Mouse (Mus musculus): ENCODE measurements around the gene 4930451I11Rik.

4930451I11Rik gene

GRCm38 (mm10) chr7:126831539-126831938 is at the start of gene 4930451I11Rik:
Gene 4930451I11Rik (minus strand): TSS chr7:126831639.
- DNase-seq (ENCODE audit: low spot score in 2 of 2): no peak

- DNase-seq (ENCODE audit: low spot score in 2 of 2): peak; percentile 60 to 83
Measured at GRCm38 (mm10) chr7:126881040-126881439, 49.6 kb upstream of the 4930451I11Rik start.

DNA sequence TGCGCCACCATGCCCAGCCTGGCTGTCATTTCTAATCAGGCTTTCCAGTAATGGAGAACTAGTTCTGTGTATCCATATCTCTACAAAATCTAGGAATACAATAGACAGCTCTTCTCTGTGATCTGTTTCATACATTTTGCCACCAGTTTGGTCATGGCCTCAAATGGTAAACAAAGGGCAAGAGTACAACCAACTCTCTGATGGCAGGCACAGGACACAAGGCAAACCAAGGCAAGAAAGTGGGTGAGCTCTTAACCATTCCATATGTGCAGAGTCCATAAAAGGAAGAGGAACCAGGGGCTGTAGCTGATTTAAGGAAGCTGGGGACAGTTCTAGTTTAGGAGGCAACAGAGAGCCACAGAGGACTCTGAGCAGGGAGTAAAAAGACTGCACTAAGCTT is 45.8 kb upstream of the 4930451I11Rik start:
- no peak for DNase-seq (ENCODE audit: low spot score in 2 of 2)

GRCm38 (mm10) chr7:126870520-126870891 is 39.1 kb upstream of the 4930451I11Rik start:
- no peak for DNase-seq (ENCODE audit: low spot score in 2 of 2)

DNA sequence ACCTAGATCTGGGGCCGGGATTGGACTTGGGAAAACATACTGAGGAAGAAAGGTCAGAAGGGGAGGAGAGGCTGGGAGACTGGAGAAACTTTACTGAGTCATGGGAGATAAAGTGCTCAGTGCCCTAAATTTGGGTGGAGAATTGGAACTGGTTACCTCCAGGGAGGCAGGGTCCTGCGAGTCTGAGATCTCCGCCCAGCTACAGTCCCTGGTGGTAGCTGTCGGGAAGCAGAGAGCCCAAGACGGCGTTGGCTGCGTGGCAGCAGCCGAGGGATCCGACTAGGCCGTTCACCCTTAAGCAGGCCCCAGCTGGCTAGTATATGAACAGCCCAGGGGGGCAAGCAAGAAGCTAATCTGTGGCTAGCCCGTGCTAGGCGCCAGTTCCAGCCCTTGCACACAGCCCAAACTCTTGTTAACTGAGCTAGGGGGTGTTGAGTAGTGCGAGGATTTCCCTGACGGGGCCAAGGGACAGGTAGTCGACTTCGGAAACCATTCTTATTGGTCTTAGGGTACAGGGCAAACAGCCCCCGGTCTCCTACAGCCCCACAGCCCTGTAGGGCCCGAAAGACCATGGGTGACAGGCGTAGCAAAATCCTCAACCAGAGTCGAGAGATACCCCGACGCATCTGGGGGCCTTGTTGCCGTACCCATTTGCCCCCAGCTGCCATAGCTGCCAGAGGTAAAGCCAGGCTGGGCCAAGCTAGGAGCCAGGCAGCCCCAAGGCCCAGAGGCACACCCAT is 38.5 kb upstream of the 4930451I11Rik start:
- peak in 1 of 2 experiments; percentile 33 for DNase-seq (ENCODE audit: low spot score in 2 of 2)

- no peak for DNase-seq (ENCODE audit: low spot score in 2 of 2)
Measured at GRCm38 (mm10) chr7:126868003-126868402, 36.6 kb upstream of the 4930451I11Rik start.

GRCm38 (mm10) chr7:126867534-126867933 is 36.1 kb upstream of the 4930451I11Rik start:
- DNase-seq (ENCODE audit: low spot score in 2 of 2): no peak

DNA sequence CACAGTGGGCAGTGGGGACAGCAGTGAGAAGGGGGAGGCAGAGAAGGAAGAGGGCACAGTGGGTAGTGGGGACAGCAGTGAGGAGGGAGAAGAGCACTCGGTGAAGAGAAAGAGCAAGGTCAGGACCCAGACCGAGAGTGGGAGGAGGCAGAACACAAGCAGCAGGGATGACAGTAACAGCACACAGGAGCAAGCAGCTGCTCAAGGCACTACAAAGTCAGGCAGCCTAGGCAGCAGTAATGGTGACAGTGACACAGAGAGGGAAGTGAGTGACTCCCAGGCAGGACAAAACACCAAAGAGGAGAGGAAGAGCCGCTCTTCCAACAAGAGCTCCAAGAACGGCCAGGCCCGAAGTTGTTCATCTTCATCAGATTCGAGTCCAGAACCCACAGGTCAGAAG is 32.4 kb upstream of the 4930451I11Rik start:
- no peak for DNase-seq (ENCODE audit: low spot score in 2 of 2)

- DNase-seq (ENCODE audit: low spot score in 2 of 2): peak; percentile 93 to 94
Measured at GRCm38 (mm10) chr7:126862147-126862784, 30.8 kb upstream of the 4930451I11Rik start, which contains the start of gene Ino80e. Gene Ino80e (minus strand): TSS chr7:126862377.

DNA sequence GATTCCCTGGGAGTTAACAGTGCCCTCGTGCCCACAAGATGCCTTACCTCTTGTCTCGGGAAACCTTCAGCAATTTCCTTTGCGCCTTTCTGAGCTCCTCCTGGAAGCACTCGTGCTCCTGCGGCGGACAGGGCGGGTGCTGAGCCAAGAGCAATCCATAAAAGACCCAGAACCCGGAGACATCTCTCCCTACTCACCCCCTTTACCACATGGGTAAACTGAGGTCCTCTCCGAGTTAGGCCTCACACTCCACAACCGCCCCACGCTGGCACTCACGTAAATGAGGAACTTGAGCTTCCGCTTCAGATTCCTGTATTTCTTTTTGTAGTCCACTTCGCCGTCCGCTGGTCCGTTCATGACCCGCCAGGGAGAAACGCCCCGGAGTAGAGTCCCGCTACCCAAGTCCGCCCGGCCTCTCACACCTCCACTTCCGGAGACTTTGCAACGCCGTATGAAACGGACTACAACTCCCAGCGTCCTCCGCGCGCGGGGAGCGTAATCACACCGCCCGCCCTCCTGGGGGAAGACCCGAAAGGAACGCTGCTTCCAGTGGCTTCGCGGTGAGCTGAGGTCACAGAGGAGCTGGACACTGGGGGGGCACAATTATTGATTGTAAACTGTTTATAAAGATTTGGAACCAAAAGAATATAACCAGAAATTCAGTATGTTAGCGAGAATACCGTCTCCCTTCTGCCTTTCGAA is 30.1 kb upstream of the 4930451I11Rik start, which contains the start of gene Hirip3:
Gene Hirip3, plus strand, starts transcription at position 544 of the 702 bp plus-strand sequence.
- DNase-seq (ENCODE audit: low spot score in 2 of 2): peak; percentile 94 to 96

DNA sequence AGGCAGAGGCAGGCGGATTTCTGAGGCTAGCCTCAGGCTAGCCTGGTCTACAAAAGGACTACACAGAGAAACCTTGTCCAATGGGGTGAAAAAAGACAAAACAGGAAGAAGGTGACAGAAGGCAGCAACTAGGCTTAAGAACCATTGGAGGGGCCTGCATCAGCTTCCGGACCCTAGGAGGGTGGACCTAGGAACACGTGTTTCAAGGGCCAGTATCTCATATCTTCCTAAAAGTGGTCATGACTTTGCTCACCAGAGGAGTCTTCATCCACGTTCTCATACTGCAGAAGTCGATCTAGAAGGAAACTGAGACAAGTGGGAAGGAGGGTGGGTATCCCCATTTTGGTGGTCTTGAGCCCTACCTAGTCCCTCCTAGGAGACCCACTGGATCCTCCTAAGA is 29.5 kb upstream of the 4930451I11Rik start:
- no peak for DNase-seq (ENCODE audit: low spot score in 2 of 2)

- no peak for DNase-seq (ENCODE audit: low spot score in 2 of 2)
Measured at GRCm38 (mm10) chr7:126856741-126857420, 25.4 kb upstream of the 4930451I11Rik start.

DNA sequence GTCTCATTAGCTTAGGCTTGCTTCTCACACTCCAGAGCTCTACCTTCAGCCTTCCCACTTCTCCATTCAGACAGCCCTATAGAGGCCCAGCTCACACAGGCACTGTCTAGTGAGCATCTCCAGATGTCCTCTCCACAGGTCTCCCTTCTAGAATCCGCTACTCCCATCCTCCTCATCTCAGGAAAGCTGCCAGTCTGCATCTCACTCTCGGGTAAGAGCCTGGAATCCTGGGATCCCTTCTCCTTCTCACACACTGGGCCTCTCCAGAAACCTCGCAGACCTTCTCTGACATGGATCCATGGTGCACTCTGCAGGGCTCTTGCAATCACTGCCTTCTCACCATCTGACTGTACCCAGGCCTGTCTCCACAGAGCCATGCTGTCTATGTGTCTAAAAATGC is 24.2 kb upstream of the 4930451I11Rik start:
- DNase-seq (ENCODE audit: low spot score in 2 of 2): no peak

DNA sequence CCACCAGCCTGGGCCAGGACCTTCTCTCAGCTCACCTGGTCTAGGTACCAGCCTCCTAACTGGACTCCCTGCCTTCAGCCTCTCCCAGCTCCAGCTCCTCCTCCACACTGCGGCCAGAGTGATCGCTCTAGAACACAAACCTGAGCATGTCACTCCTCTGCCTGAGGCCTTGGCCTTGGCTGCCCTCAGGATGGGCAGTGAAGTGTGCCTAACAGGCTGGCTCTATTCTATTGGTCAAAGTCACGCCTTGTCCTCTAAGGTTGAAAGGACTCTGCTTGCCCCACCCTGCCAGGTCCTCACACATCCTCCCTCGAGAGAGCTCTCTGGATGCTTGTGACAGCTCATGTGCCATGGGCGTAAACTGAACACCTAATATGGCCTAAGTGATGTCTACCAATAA is 22.0 kb upstream of the 4930451I11Rik start:
- DNase-seq (ENCODE audit: low spot score in 2 of 2): no peak

DNA sequence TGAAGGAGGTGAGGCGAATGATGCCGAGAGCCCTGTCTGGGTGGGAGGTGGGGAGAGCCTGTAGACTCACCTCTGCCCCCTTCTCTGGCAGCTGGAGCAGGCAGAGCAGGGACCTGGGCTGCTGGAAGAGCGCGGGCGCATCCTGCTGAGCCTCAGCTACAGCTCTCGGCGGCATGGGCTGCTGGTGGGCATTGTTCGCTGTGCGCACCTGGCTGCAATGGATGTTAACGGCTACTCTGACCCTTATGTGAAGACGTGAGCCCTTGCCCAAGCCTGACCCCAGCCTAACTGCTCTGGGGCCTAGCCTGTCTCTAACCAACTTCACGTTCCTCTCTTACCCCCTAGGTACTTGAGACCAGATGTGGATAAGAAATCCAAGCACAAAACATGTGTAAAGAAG is 19.8 kb upstream of the 4930451I11Rik start:
- no peak for DNase-seq (ENCODE audit: low spot score in 2 of 2)

DNA sequence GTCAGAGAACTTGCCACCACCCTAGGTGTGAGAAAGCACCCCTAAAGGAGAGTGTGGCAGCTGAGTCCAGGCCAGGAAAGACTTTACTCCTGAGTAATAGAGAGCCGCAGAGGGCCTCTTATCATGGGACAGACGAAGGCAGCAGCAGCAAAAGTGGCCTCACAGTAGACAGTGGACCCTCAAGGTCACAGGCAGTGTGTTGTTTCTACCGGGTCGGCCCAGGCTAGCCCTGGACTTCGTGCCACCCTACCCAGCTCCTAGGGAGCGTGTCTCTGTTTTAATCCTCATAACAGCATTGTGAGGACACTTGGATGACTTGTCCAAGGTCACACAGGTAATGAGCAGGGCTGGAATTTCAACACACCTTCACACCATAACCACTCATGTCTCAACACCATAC is 18.7 kb upstream of the 4930451I11Rik start:
- DNase-seq (ENCODE audit: low spot score in 2 of 2): no peak

DNA sequence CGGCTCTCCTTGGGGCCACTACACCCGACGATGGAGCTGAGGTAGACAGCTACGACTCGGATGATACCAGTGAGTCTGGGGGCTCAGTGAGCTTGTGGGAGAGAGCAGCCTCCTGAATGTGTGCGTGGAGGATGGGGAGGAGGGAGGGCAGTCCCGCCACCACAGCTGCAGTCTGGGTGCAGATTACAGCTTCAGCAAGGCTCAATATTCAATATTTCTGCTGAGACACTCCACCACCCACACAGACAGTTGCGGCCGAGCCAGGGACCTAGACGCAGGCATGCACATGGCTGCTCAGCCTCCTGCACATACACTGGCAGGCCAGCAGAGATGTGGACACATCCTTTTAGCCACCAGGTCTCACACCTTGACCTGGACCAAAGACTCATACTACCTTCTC is 17.4 kb upstream of the 4930451I11Rik start:
- no peak for DNase-seq (ENCODE audit: low spot score in 2 of 2)

DNA sequence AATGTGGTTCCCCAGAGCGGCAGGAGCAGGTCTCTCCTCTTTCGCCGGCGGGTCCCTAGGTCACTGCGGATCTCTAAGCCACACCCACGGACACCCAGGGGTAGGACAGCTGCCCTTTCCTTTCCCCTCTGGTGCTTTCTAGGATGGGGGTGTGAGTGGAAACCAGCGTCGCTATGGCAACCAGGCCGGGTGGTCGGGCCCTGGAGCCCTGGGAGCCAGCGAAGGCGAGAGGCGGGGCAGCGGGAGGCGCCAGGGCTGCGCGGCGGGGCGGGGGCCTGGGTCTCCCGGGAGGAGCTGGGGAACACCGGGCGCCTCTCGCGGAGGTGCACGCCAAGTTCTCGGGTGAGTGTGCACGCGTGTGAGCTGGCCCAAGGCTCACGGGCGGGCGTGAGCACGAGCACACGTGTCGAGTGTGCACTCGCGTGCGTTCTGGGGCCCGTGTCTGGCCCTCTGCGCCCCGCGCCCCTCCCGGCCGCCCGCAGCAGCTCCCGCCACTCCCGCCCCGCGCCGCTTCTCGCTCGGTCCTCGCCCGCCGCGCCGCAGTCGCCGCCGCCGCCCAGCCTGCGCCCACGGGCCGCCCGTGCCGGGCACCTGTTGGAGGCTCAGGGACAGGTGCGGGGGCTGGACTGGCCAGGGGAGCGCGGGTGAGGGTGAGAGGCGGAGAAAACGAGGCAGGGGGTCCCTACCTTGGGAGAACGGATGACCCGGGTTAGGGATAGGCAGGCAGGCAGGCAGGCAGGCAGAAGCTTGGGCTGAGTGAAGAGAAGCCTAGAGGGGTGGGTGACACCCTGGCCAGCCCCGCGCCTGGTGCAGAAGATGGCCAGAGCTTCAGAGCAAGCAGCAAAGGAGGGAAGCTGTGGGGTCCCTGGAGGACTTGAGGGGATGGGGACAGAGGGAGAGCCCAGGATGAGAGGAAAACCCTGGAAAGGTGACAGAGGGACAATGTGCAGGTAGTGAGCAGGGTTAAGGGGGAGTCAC is 16.3 kb upstream of the 4930451I11Rik start:
- no peak for DNase-seq (ENCODE audit: low spot score in 2 of 2)

DNA sequence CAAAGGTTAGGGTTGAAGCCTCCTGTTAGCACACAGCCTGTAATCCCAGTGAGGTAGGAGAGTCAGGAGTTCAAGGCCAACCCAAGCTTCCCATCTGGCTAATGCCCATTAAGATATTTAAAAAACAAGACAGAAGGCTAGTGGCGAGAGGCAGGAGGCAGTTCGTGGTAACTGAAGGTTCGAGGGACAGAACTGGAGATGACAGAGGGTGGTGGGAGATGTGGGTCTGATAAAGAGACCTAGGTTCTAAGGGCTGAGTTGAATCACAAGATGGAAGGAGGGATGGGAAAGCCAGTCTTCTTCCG is 15.6 kb upstream of the 4930451I11Rik start, which contains the start of gene Doc2a:
Gene Doc2a, plus strand, starts transcription at position 301 of the 305 bp plus-strand sequence.
- no peak for DNase-seq (ENCODE audit: low spot score in 2 of 2)

- DNase-seq (ENCODE audit: low spot score in 2 of 2): no peak
Measured at GRCm38 (mm10) chr7:126845516-126845915, 14.1 kb upstream of the 4930451I11Rik start.

DNA sequence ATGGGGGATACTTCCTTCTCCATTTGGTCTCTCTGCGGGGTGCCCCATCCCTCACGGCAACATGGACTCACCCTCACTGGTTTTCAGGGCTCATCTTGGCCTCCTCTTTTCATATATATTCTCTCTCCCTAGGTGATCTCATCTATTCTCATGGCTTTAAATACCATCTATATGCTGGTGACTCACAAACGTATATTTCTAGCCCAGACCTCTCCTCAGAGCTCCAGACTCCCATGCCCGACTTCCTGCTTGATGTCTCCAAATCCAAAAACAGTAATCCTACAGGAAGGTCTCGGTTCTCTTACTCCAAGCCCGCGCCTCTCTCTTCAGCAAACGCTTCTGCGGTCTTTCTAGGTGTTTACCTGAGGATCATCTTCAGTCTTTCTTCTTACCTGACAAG is 11.8 kb upstream of the 4930451I11Rik start:
- DNase-seq (ENCODE audit: low spot score in 2 of 2): no peak
